8 mouse cellular contexts compared by ENCODE assay signal in the genomic region with DNA sequence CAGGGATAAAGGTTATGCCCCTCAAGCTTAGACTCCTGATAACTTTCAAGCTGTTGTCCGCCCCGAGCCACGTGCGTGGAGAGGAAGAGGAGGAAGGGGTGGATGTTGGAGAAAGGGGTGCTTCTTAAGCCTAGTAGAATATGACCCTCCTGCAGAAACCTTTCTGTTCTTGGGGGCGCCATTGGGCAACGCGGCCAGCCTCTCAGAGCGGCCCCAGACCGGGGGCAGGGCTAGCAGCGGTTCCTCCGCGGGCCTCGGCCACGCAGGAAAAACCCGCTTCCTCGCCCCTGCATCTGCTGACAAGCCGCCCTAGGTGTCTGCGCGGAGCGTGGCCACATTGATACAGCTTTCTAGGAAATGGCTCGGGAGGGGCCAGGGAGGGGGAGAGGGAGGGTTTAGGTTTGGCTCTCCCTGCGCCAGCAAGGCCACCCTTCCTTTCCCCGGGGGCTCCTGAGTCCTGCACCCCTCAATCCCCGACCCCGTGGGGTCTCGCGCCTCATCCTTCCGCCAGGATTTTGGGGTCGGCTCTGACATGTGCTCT. TPM values are rescaled to one million over a fixed set of nuclear protein-coding genes. Genes with fewer than 3 reads are reported as not detected.
DNase-seq lines count a peak whose midpoint lies in the region; ATAC-seq lines count a peak whose summit lies in the region.

No protein-coding gene starts in this region.

- no peaks in the 10 kb centered on the region for H3K27me3 ChIP-seq in heart, embryonic 12.5 days (replicated peaks)
- H3K27me3 ChIP-seq in kidney, embryonic 16.5 days (ENCODE audit: insufficient read depth, low read length): no peaks in the 10 kb centered on the region

- H3K27ac ChIP-seq in heart, embryonic 12.5 days (ENCODE audit: poor library complexity, severe bottlenecking): peak overlapping the region; percentile 90
- H3K27ac ChIP-seq in kidney, embryonic 16.5 days (ENCODE audit: low read length): peak overlapping the region; percentile 89

- H3K36me3 ChIP-seq in heart, embryonic 12.5 days: peaks cover 6% of the 10 kb centered on the region
- H3K36me3 ChIP-seq in kidney, embryonic 16.5 days (ENCODE audit: insufficient read depth, low read length): peaks cover 3% of the 10 kb centered on the region; the same call in 1 of the 2 replicates

- H3K4me2 ChIP-seq in heart, embryonic 12.5 days: peak overlapping the region; percentile 91
- H3K4me2 ChIP-seq in kidney, embryonic 16.5 days (replicated peaks; ENCODE audit: low read depth, low read length): peak overlapping the region; percentile 79

- 0% methylated on average over 29 of the region's 29 CpGs for WGBS in heart, embryonic 12.5 days
- WGBS in kidney, embryonic 16.5 days: under 1% methylated on average over 29 of the region's 29 CpGs

- ATAC-seq in heart, embryonic 12.5 days (ENCODE audit: insufficient number of reproducible peaks, low FRiP score): peak; percentile 7; the same call in 1 of the 2 replicates
- ATAC-seq in kidney, embryonic 16.5 days (ENCODE audit: low FRiP score, low TSS enrichment): peak; percentile 4

- peak overlapping the region; percentile 69 for H3K9ac ChIP-seq in heart, embryonic 12.5 days
- H3K9ac ChIP-seq in kidney, embryonic 16.5 days (replicated peaks; ENCODE audit: low read length): peak overlapping the region; percentile 58

- intact Hi-C loops in heart, postnatal 25 days (cut with DNase I): no loop called here

- DNase-seq in heart, adult 11 months: peak; percentile 98
- no peak for DNase-seq in heart, postnatal 25 days (ENCODE audit: low spot score)
- DNase-seq in c-Kit-positive CD71-positive TER-119-positive erythroid progenitor cells, embryonic 14.5 days (ENCODE audit: low spot score): peak; percentile 61
- DNase-seq in lung, postnatal 4 days: peak; percentile 69 to 77
- DNase-seq in right cerebral cortex, postnatal 14 days: peak; percentile 43
- DNase-seq in layer of hippocampus, adult 8-10 months (ENCODE audit: low spot score in 2 of 2): no peak

- H3K4me3 ChIP-seq in heart, embryonic 12.5 days: peak overlapping the region; percentile 83
- peak overlapping the region; percentile 78 for H3K4me3 ChIP-seq in kidney, embryonic 16.5 days (ENCODE audit: low read length)

- peaks cover 51% of the 10 kb centered on the region for H3K4me1 ChIP-seq in heart, embryonic 12.5 days (replicated peaks)
- H3K4me1 ChIP-seq in kidney, embryonic 16.5 days (ENCODE audit: insufficient read depth, low read length): peaks cover 35% of the 10 kb centered on the region

- H3K9me3 ChIP-seq in heart, embryonic 12.5 days (replicated peaks): no peaks in the 10 kb centered on the region
- H3K9me3 ChIP-seq in kidney, embryonic 16.5 days (ENCODE audit: low read length): no peaks in the 10 kb centered on the region

RNA-seq across cellular contexts. Expression of a gene that starts 0.4 kb away (rescaled TPM):
- 100 to 1,000 TPM; 155 to 157 TPM for total RNA-seq in heart, postnatal 25 days (2021)
- polyA plus RNA-seq in heart, embryonic 12.5 days (2016; fragmentation: Nextera tagmentation; extraction: Ambion mirVana): 650 and 669 TPM in 2 replicates
- 600 and 665 TPM in 2 replicates for polyA plus RNA-seq in kidney, embryonic 16.5 days (2015; fragmentation: Nextera tagmentation; extraction: Ambion mirVana)
- total RNA-seq in layer of hippocampus, adult 8-10 months (2022): 100 to 1,000 TPM in 3 of 4 experiments, 10 to 100 TPM in 1; 99.8 to 130 (median 120) TPM

RNA-seq across cellular contexts. Expression of a gene that starts 42.3 kb away (rescaled TPM):
- 10 to 100 TPM; 41.9 to 50.4 TPM for total RNA-seq in heart, postnatal 25 days (2021)
- 9.1 and 9.2 TPM in 2 replicates for polyA plus RNA-seq in heart, embryonic 12.5 days (2016; fragmentation: Nextera tagmentation; extraction: Ambion mirVana)
- polyA plus RNA-seq in kidney, embryonic 16.5 days (2015; fragmentation: Nextera tagmentation; extraction: Ambion mirVana): 2.7 and 3.7 TPM in 2 replicates
- 10 to 100 TPM; 24.8 to 31.6 (median 26.7) TPM for total RNA-seq in layer of hippocampus, adult 8-10 months (2022)

Comparison
In these comparisons a context has a peak if more than half of its experiments do, and no peak if none do; other contexts are left out.
1. DNase-seq: peak in heart, adult 11 months (single experiment), c-Kit-positive CD71-positive TER-119-positive erythroid progenitor cells, embryonic 14.5 days (single experiment), lung, postnatal 4 days (2 of 2) and right cerebral cortex, postnatal 14 days (single experiment); none in heart, postnatal 25 days (single experiment) and layer of hippocampus, adult 8-10 months (0 of 2).